Mouse (Mus musculus): ENCODE results near the gene Cys1. TPM values are rescaled to one million over a fixed set of nuclear protein-coding genes. Genes with fewer than 3 reads are reported as not detected.
A peak's percentile ranks its signal among the peaks of the same experiment; 100 is the strongest.

The Cys1 gene
- polyA plus RNA-seq, 1 experiment from 2014 or later = 1.6 TPM

- H3K27ac ChIP-seq (ENCODE audit: low read depth, low read length) = no peak overlapping the region
- no peaks in the 10 kb centered on the region for H3K27me3 ChIP-seq (replicated peaks; ENCODE audit: control insufficient read depth, insufficient read depth, low read length)
- H3K4me3 ChIP-seq (ENCODE audit: low read length) = no peak overlapping the region
- no peaks in the 10 kb centered on the region for H3K9me3 ChIP-seq (ENCODE audit: control insufficient read depth, low read length)
- H3K4me2 ChIP-seq (ENCODE audit: low read length) = peak overlapping the region; percentile 33
- peaks cover 26% of the 10 kb centered on the region for H3K4me1 ChIP-seq (ENCODE audit: control insufficient read depth, insufficient read depth, low read depth, low read length)
- no peak overlapping the region for H3K9ac ChIP-seq (ENCODE audit: low read depth, low read length)
- 67% methylated on average over 3 of the region's 3 CpGs for WGBS
- ATAC-seq = no peak
- peaks cover 14% of the 10 kb centered on the region for H3K36me3 ChIP-seq (ENCODE audit: control insufficient read depth, insufficient read depth, low read length)
These were observed 25.2 kb downstream of the Cys1 start for GRCm38 (mm10) chr12:24656436-24656835.

GRCm38 (mm10) chr12:24654065-24654862, 27.3 kb downstream of the Cys1 start:
- no peaks in the 10 kb centered on the region for H3K27me3 ChIP-seq (replicated peaks; ENCODE audit: control insufficient read depth, insufficient read depth, low read length)
- ATAC-seq = no peak
- no peak overlapping the region for H3K27ac ChIP-seq (ENCODE audit: low read depth, low read length)
- H3K4me1 ChIP-seq (ENCODE audit: control insufficient read depth, insufficient read depth, low read depth, low read length) = peaks cover 32% of the 10 kb centered on the region
- no peak overlapping the region for H3K4me3 ChIP-seq (ENCODE audit: low read length)
- no peak overlapping the region for H3K9ac ChIP-seq (ENCODE audit: low read depth, low read length)
- no peak overlapping the region for H3K4me2 ChIP-seq (ENCODE audit: low read length)
- 82% methylated on average over 16 of the region's 16 CpGs for WGBS
- peaks cover 12% of the 10 kb centered on the region for H3K36me3 ChIP-seq (ENCODE audit: control insufficient read depth, insufficient read depth, low read length)
- H3K9me3 ChIP-seq (ENCODE audit: control insufficient read depth, low read length) = no peaks in the 10 kb centered on the region

- peak overlapping the region; percentile 93 for H3K27ac ChIP-seq (ENCODE audit: low read depth, low read length)
- H3K9me3 ChIP-seq (ENCODE audit: control insufficient read depth, low read length) = no peaks in the 10 kb centered on the region
- ATAC-seq = peak; percentile 77
- peaks cover 29% of the 10 kb centered on the region for H3K4me1 ChIP-seq (ENCODE audit: control insufficient read depth, insufficient read depth, low read depth, low read length)
- 2% methylated on average over 36 of the region's 36 CpGs for WGBS
- no peaks in the 10 kb centered on the region for H3K27me3 ChIP-seq (replicated peaks; ENCODE audit: control insufficient read depth, insufficient read depth, low read length)
- peaks cover 12% of the 10 kb centered on the region for H3K36me3 ChIP-seq (ENCODE audit: control insufficient read depth, insufficient read depth, low read length)
- H3K4me2 ChIP-seq (ENCODE audit: low read length) = peak overlapping the region; percentile 72
- H3K9ac ChIP-seq (ENCODE audit: low read depth, low read length) = peak overlapping the region; percentile 95
- peak overlapping the region; percentile 92 for H3K4me3 ChIP-seq (ENCODE audit: low read length)
These were observed 29.8 kb downstream of the Cys1 start for GRCm38 (mm10) chr12:24651642-24652342.

GRCm38 (mm10) chr12:24651063-24651557, 30.5 kb downstream of the Cys1 start, which contains the start of gene Klf11:
Gene Klf11, plus strand, starts transcription at chr12:24651274.
- 1% methylated on average over 38 of the region's 68 CpGs for WGBS
- peak; percentile 90 for ATAC-seq
- peak within 1 kb of the TSS; percentile 93 for H3K27ac ChIP-seq (ENCODE audit: low read depth, low read length)

GRCm38 (mm10) chr12:24650415-24651062, 31.1 kb downstream of the Cys1 start:
- peak overlapping the region; percentile 95 for H3K9ac ChIP-seq (ENCODE audit: low read depth, low read length)
- peaks cover 9% of the 10 kb centered on the region for H3K36me3 ChIP-seq (ENCODE audit: control insufficient read depth, insufficient read depth, low read length)
- WGBS = 3% methylated on average over 22 of the region's 22 CpGs
- peak overlapping the region; percentile 93 for H3K27ac ChIP-seq (ENCODE audit: low read depth, low read length)
- H3K4me3 ChIP-seq (ENCODE audit: low read length) = peak overlapping the region; percentile 92
- H3K4me2 ChIP-seq (ENCODE audit: low read length) = peak overlapping the region; percentile 72
- no peaks in the 10 kb centered on the region for H3K27me3 ChIP-seq (replicated peaks; ENCODE audit: control insufficient read depth, insufficient read depth, low read length)
- peaks cover 20% of the 10 kb centered on the region for H3K4me1 ChIP-seq (ENCODE audit: control insufficient read depth, insufficient read depth, low read depth, low read length)
- no peaks in the 10 kb centered on the region for H3K9me3 ChIP-seq (ENCODE audit: control insufficient read depth, low read length)
- ATAC-seq = peak; percentile 14; the same call in 1 of the 2 replicates

More at GRCm38 (mm10) chr12:24651063-24651557, 30.5 kb downstream of the Cys1 start, which contains the start of gene Klf11:
- Histone ChIP-seq H3K36me3 (ENCODE audit: control insufficient read depth, insufficient read depth, low read length) (peaks cover 10% of the 10 kb centered on the region), H3K9ac (ENCODE audit: low read depth, low read length) (peak within 1 kb of the TSS; percentile 95), H3K27me3 (replicated peaks; ENCODE audit: control insufficient read depth, insufficient read depth, low read length) (no peaks in the 10 kb centered on the region), H3K9me3 (ENCODE audit: control insufficient read depth, low read length) (no peaks in the 10 kb centered on the region), H3K4me1 (ENCODE audit: control insufficient read depth, insufficient read depth, low read depth, low read length) (peaks cover 23% of the 10 kb centered on the region), H3K4me3 (ENCODE audit: low read length) (peak within 1 kb of the TSS; percentile 92), H3K4me2 (ENCODE audit: low read length) (peak within 1 kb of the TSS; percentile 72)

- H3K4me1 ChIP-seq (ENCODE audit: control insufficient read depth, insufficient read depth, low read depth, low read length) = peaks cover 17% of the 10 kb centered on the region
- H3K4me2 ChIP-seq (ENCODE audit: low read length) = no peak overlapping the region
- no peaks in the 10 kb centered on the region for H3K9me3 ChIP-seq (ENCODE audit: control insufficient read depth, low read length)
- no peaks in the 10 kb centered on the region for H3K27me3 ChIP-seq (replicated peaks; ENCODE audit: control insufficient read depth, insufficient read depth, low read length)
- H3K9ac ChIP-seq (ENCODE audit: low read depth, low read length) = no peak overlapping the region
- H3K4me3 ChIP-seq (ENCODE audit: low read length) = no peak overlapping the region
- ATAC-seq = no peak
- 70% methylated on average over 1 of the region's 1 CpGs for WGBS
- no peak overlapping the region for H3K27ac ChIP-seq (ENCODE audit: low read depth, low read length)
- no peaks in the 10 kb centered on the region for H3K36me3 ChIP-seq (ENCODE audit: control insufficient read depth, insufficient read depth, low read length)
These were observed 33.5 kb downstream of the Cys1 start for GRCm38 (mm10) chr12:24648094-24648493.

GRCm38 (mm10) chr12:24645901-24646300, 35.7 kb downstream of the Cys1 start:
- H3K4me3 ChIP-seq (ENCODE audit: low read length) = no peak overlapping the region
- H3K4me2 ChIP-seq (ENCODE audit: low read length) = no peak overlapping the region
- no peak overlapping the region for H3K27ac ChIP-seq (ENCODE audit: low read depth, low read length)
- ATAC-seq = no peak
- H3K9ac ChIP-seq (ENCODE audit: low read depth, low read length) = no peak overlapping the region
- 83% methylated on average over 6 of the region's 6 CpGs for WGBS
- no peaks in the 10 kb centered on the region for H3K9me3 ChIP-seq (ENCODE audit: control insufficient read depth, low read length)
- peaks cover 16% of the 10 kb centered on the region for H3K4me1 ChIP-seq (ENCODE audit: control insufficient read depth, insufficient read depth, low read depth, low read length)
- no peaks in the 10 kb centered on the region for H3K27me3 ChIP-seq (replicated peaks; ENCODE audit: control insufficient read depth, insufficient read depth, low read length)
- no peaks in the 10 kb centered on the region for H3K36me3 ChIP-seq (ENCODE audit: control insufficient read depth, insufficient read depth, low read length)

GRCm38 (mm10) chr12:24644125-24644571, 37.5 kb downstream of the Cys1 start:
- Histone ChIP-seq H3K27ac (ENCODE audit: low read depth, low read length) (no peak overlapping the region), H3K4me2 (ENCODE audit: low read length) (no peak overlapping the region), H3K4me1 (ENCODE audit: control insufficient read depth, insufficient read depth, low read depth, low read length) (peaks cover 10% of the 10 kb centered on the region), H3K9me3 (ENCODE audit: control insufficient read depth, low read length) (no peaks in the 10 kb centered on the region), H3K4me3 (ENCODE audit: low read length) (no peak overlapping the region), H3K27me3 (replicated peaks; ENCODE audit: control insufficient read depth, insufficient read depth, low read length) (no peaks in the 10 kb centered on the region), H3K9ac (ENCODE audit: low read depth, low read length) (no peak overlapping the region), H3K36me3 (ENCODE audit: control insufficient read depth, insufficient read depth, low read length) (no peaks in the 10 kb centered on the region)
- no peak for ATAC-seq
- 59% methylated on average over 1 of the region's 1 CpGs for WGBS
